Mouse (Mus musculus) cerebellum, adult 11-12 months (tissue): ENCODE measurements around the gene Vmn1r112.
"Not testable (repeated sequence)": the region's sequence is repeated elsewhere in the genome, so short reads cannot be mapped to it uniquely, and the experiment has no call there.

Experiments used
- DNase-seq: peaks from one replicate; pipeline ENCODE4 v3.0.0; 2022

Vmn1r112 gene

DNA sequence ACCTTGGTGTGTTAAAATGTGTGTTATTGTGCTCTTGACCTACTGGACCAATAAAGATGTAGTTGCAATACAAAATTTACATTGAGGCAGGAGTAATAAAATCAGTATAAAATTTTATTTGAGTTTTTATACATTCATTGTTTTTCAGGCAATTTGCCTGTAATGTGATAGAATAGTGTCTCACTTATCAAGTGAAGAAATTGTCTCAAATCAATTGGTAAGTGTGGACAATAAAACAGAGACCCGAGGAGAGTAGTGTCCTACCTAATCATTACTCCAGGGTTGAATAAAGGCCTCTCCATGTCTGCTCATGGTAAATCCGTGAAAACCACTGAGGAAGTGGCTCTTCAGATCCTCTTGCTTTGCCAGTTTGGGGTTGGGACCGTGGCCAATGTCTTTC is at the start of gene Vmn1r112:
Gene Vmn1r112 (plus strand): TSS at position 301 of the 400 bp plus-strand sequence.
- not testable (repeated sequence) for DNase-seq

DNA sequence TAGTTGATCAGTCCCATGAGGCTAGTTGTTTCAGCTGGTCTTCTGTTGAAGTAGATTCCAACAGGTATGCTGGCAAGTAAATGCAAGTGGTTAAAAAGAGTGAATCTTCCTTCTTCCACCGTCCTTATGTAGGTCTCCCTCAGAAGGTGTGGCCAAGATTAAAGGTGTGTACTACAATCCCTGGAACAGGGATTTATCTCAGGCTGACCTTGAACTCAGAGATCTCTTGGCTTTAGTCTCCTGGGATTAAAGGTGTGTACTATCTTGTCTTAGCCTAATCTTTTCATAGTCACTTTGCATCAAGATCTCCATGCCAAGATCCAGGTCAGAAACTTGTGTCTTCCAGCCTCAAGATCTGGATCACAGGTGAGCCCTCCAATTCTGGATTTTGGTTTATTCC is 40.5 kb upstream of the Vmn1r112 start, which contains the start of gene Gm10668:
Gene Gm10668 (minus strand): TSS at position 101 of the 400 bp plus-strand sequence.
- DNase-seq, result not testable (repeated sequence)

DNA sequence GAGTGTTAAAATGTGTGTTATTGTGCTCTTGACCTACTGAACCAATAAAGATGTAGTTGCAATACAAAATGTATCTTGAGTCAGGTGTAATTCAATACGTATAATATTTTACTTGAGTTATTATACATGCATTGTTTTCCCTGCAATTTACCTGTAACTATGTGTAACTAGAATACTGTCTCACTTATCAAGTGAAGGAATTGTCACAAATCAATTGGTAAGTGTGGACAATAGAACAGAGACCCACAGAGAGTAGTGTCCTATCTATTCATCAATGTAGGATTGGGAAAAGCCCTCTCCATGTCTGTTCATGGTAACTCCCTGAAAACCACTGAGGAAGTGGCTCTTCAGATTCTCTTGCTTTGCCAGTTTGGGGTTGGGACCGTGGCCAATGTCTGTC is 16.0 kb downstream of the Vmn1r112 start, which contains the start of gene Vmn1r113:
Gene Vmn1r113 (plus strand): TSS at position 301 of the 400 bp plus-strand sequence.
- DNase-seq, result not testable (repeated sequence)

DNA sequence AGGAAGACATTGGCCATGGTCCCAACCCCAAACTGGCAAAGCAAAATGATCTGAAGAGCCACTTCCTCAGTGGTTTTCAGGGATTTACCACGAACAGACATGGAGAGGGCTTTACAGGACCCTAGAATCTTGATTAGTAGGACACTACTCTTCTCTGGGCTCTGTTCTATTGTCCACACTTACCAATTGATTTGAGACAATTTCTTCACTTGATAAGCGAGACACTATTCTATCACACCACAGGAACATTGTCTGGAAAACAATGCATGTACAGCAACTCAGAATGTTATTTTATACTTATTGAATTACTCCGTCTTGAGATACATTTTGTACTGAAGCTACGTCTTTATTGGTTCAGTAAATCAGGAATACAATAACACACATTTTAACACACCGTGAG is 41.1 kb downstream of the Vmn1r112 start, which contains the start of gene Vmn1r114:
Gene Vmn1r114 (minus strand): TSS at position 101 of the 400 bp plus-strand sequence.
- DNase-seq, result not testable (repeated sequence)
